8 mouse cellular contexts compared by ENCODE assay signal in the genomic region with DNA sequence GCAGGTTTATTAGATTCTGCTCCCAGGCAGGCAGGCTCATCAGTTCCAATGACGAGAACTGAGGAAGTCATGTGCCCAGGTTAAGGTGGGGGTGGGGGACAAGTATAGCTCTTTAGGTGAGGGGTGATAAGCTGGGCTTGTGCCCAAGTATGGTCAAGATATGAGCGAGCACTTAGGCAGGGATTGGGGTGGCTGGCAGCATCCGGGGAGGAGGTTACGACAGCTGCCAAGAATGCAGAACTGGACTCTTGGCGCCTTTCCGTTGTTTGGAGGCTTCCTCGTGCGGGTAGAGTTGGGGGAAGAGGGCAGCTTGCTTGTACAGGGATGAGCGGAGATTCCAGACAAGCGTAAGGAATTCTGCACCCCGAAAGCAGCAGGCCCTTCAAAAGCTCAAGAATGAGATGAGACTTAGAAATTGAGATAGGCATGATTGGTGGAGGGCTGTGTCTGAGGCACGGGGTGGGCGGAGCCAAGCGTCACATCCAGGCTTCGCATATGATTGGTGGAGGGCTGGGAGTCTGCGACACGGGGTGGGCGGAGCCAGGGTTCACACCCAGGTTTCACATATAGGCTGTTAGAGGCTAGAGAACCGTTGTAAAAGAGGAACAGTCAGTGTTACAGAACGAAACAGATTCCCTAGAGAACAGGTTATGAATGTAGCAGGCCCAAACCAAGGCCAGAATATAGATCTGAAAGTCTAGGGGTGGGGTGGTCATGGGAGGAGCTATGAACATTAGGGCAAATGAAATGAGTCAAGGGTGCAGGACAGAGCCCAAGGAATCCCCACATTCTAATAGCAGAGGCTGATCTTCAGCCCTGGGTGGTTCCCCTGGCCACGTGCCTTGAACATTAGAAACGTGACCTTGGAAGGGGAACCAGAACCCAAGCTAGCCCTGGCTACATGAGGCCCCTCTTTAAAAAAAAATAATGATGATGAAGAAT. TPM values are rescaled to one million over a fixed set of nuclear protein-coding genes. Genes with fewer than 3 reads are reported as not detected.
DNase-seq lines count a peak whose midpoint lies in the region; ATAC-seq and TF ChIP-seq lines count a peak whose summit lies in the region.

No protein-coding gene starts in this region.

- no peaks in the 10 kb centered on the region for H3K4me1 ChIP-seq in lung, embryonic 14.5 days (ENCODE audit: insufficient read depth)

- 12% methylated on average over 22 of the region's 22 CpGs for WGBS in lung, embryonic 14.5 days

- no peaks in the 10 kb centered on the region for H3K27me3 ChIP-seq in lung, embryonic 14.5 days (ENCODE audit: insufficient read depth, low read length)

- peak overlapping the region; percentile 44; the same call in 1 of the 2 replicates for H3K9ac ChIP-seq in lung, embryonic 14.5 days

- H3K4me2 ChIP-seq in lung, embryonic 14.5 days = peak overlapping the region; percentile 63

- ATAC-seq in frontal cortex, adult (ENCODE audit: low TSS enrichment) = peak; percentile 96
- peak; percentile 97 to 99 for ATAC-seq in hematopoietic stem cell, adult 5-6 weeks (replicated peaks in 1 of 2; ENCODE audit: insufficient read depth in 1 of 2, low FRiP score in 2 of 2, low TSS enrichment in 1 of 2, low read depth in 1 of 2, poor library complexity in 2 of 2, severe bottlenecking in 2 of 2)
- ATAC-seq in lung, embryonic 14.5 days (ENCODE audit: insufficient read depth) = peak; percentile 99
- ATAC-seq in neutrophil, adult 5-6 weeks (ENCODE audit: extremely low read depth, insufficient number of reproducible peaks, low FRiP score, poor library complexity, severe bottlenecking) = peak; percentile 91

- no peak for TF ChIP-seq CTCF in lung, embryonic 14.5 days (IDR thresholded peaks at IDR 0.05; ENCODE audit: low read depth)

- DNase-seq in MEL-GATA-1-ER (ENCODE audit: extremely low read depth, low read depth) = peak; percentile 97
- peak; percentile 17 for DNase-seq in cerebellum, adult 8-10 months
- peak; percentile 30 to 33 for DNase-seq in layer of hippocampus, adult 8-10 months (ENCODE audit: low spot score in 2 of 2)
- peak; percentile 92 for DNase-seq in lung, embryonic 14.5 days
- peak; percentile 85 to 88 for DNase-seq in thymus, adult 18-20 months

- peak overlapping the region; percentile 35 for H3K4me3 ChIP-seq in lung, embryonic 14.5 days (ENCODE audit: low read depth, low read length)

- H3K9me3 ChIP-seq in lung, embryonic 14.5 days (ENCODE audit: low read depth, low read length) = no peaks in the 10 kb centered on the region

- peak overlapping the region; percentile 72 for H3K27ac ChIP-seq in lung, embryonic 14.5 days (ENCODE audit: low read depth)

- H3K36me3 ChIP-seq in lung, embryonic 14.5 days (ENCODE audit: insufficient read depth) = no peaks in the 10 kb centered on the region

RNA-seq across cellular contexts. Expression of a gene that starts 53.7 kb away (rescaled TPM):
- total RNA-seq in hematopoietic stem cell, adult 5-6 weeks (2017) = 124 and 139 TPM in 2 replicates
- 1 to 10 TPM; 3.4 to 7.1 (median 5.3) TPM for total RNA-seq in layer of hippocampus, adult 8-10 months (2022)
- polyA plus RNA-seq in lung, embryonic 14.5 days (2014; fragmentation: Nextera tagmentation; extraction: Ambion mirVana) = 1.4 TPM in 2 replicates
- total RNA-seq in neutrophil, adult 5-6 weeks (2017) = 539 and 547 TPM in 2 replicates

Comparison
In these comparisons a context has a peak if more than half of its experiments do, and no peak if none do; other contexts are left out.
1. Peak in every context shown above with its lines: DNase-seq, ATAC-seq, H3K4me3 ChIP-seq and H3K27ac ChIP-seq.
2. DNase-seq: peak in every context shown above with its lines; median percentile 97 in MEL-GATA-1-ER; 92 in lung, embryonic 14.5 days; 86 in thymus, adult 18-20 months; 32 in layer of hippocampus, adult 8-10 months; 17 in cerebellum, adult 8-10 months.
3. RNA of a gene that starts 53.7 kb away (total RNA-seq): 539 to 547 TPM in neutrophil, adult 5-6 weeks and 124 to 139 TPM in hematopoietic stem cell, adult 5-6 weeks; 3.4 to 7.1 TPM in layer of hippocampus, adult 8-10 months; every median in the first group is over 10 times any median in the second.